Mouse (Mus musculus): ENCODE data around the gene Spg21. TPM values are rescaled to one million over a fixed set of nuclear protein-coding genes. Genes with fewer than 3 reads are reported as not detected.
A peak's percentile ranks its signal among the peaks of the same experiment; 100 is the strongest.

Gene Spg21
- total and polyA plus RNA-seq, 3 experiments = 40.4 to 136 (median 43.4) TPM

DNA sequence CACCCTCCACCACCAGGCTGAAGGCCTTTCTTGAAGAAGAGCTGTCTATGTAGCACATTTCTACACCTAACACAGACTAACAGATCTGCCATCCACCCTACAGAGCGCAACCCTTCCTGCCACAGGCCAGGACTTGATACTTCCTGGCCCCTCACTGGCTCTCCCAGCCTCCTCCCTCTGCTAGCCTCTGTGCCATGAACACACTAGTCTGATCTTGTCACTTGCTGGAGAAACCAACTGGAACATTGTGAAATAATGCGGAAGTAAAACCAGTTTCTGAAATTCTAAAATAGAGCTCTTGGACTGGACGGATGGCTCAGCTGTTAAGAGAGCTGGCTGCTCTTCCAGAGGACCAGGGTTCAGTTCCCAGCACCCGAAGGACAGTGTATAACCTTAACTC lies 32.1 kb downstream of the Spg21 start:
- in situ Hi-C loops (cut with MboI; ENCODE audit: low pct_ligation_motif_present, low pct_unique_long_range_greater_than_20kb, low sequenced_read_pairs) = no loop called here
- H3K27me3 ChIP-seq (replicated peaks) = no peaks in the 10 kb centered on the region
- dilution Hi-C loops (cut with MboI; ENCODE audit: extremely low pct_ligation_motif_present, extremely low pct_unique_long_range_greater_than_20kb, low sequenced_read_pairs) = no loop called here
- H3K9ac ChIP-seq (ENCODE audit: insufficient read depth, low read depth) = no peak overlapping the region
- peaks cover 0 to 8% of the 10 kb centered on the region in 2 experiments; a peak in 1 of 4 replicates for H3K4me1 ChIP-seq (ENCODE audit: control insufficient read depth in 1 of 2, insufficient read depth in 2 of 2)
- peak; percentile 6 for DNase-seq (ENCODE audit: extremely low read depth)
- H3K4me2 ChIP-seq (ENCODE audit: insufficient read depth, low read depth, poor library complexity, severe bottlenecking) = no peak overlapping the region
- no peaks in the 10 kb centered on the region for H3K79me2 ChIP-seq (replicated peaks; ENCODE audit: control insufficient read depth, extremely low read depth, insufficient read depth, poor library complexity, severe bottlenecking)
- H3K4me3 ChIP-seq (replicated peaks in 1 of 3; ENCODE audit: low read depth in 2 of 3, low read length in 2 of 3, poor library complexity in 1 of 3) = no peak overlapping the region
- TF ChIP-seq EP300 (IDR thresholded peaks at IDR 0.05; ENCODE audit: low read length) = no peak
- no peak for TF ChIP-seq MYC (IDR thresholded peaks at IDR 0.05; ENCODE audit: low read depth, low read length)
- no peak for TF ChIP-seq CHD1 (IDR thresholded peaks at IDR 0.05; ENCODE audit: low read depth, low read length)
- TF ChIP-seq IRF4 (IDR thresholded peaks at IDR 0.05; ENCODE audit: low read depth, low read length) = no peak
- no peak for TF ChIP-seq PAX5 (IDR thresholded peaks at IDR 0.05; ENCODE audit: low read length)
- TF ChIP-seq MAFK (IDR thresholded peaks at IDR 0.05; ENCODE audit: insufficient replicate concordance, low read length) = no peak
- no peak for TF ChIP-seq ZMIZ1 (IDR thresholded peaks at IDR 0.05; ENCODE audit: low read depth, low read length)
- no peak for TF ChIP-seq RCOR1 (conservative IDR thresholded peaks at IDR 0.05; ENCODE audit: low read depth, low read length)
- TF ChIP-seq MAX (IDR thresholded peaks at IDR 0.05; ENCODE audit: low read length) = no peak
- TF ChIP-seq GABPA (IDR thresholded peaks at IDR 0.05; ENCODE audit: insufficient replicate concordance, low read depth, low read length) = no peak
- TF ChIP-seq SMC3 (IDR thresholded peaks at IDR 0.05; ENCODE audit: low read depth, low read length) = no peak
- TF ChIP-seq ZC3H11A (IDR thresholded peaks at IDR 0.05; ENCODE audit: low read depth, low read length) = no peak
- TF ChIP-seq JUN (IDR thresholded peaks at IDR 0.05; ENCODE audit: insufficient read depth, low read depth, low read length) = no peak
- no peak for TF ChIP-seq POLR2AphosphoS2 (IDR thresholded peaks at IDR 0.05; ENCODE audit: low read depth, low read length)
- peaks cover 0 to 13% of the 10 kb centered on the region in 2 experiments for H3K36me3 ChIP-seq (replicated peaks in 1 of 2; ENCODE audit: control insufficient read depth in 1 of 2, insufficient read depth in 1 of 2, low read length in 1 of 2)
- no peak overlapping the region for H3K27ac ChIP-seq (ENCODE audit: insufficient read depth, low read depth)
- no peaks in the 10 kb centered on the region for H3K9me3 ChIP-seq (replicated peaks; ENCODE audit: low read length)

GRCm38 (mm10) chr9:65502146-65502545 lies 41.4 kb downstream of the Spg21 start:
- H3K27me3 ChIP-seq (replicated peaks) = no peaks in the 10 kb centered on the region
- DNase-seq (ENCODE audit: extremely low read depth) = no peak

More at GRCm38 (mm10) chr9:65502146-65502545, 41.4 kb downstream of the Spg21 start:
- no peak overlapping the region for H3K9ac ChIP-seq (ENCODE audit: insufficient read depth, low read depth)
- dilution Hi-C loops (cut with MboI; ENCODE audit: extremely low pct_ligation_motif_present, extremely low pct_unique_long_range_greater_than_20kb, low sequenced_read_pairs) = no loop called here
- H3K4me2 ChIP-seq (ENCODE audit: insufficient read depth, low read depth, poor library complexity, severe bottlenecking) = no peak overlapping the region
- TF ChIP-seq HCFC1 (IDR thresholded peaks at IDR 0.05; ENCODE audit: low read depth, low read length) = no peak
- TF ChIP-seq SMC3 (IDR thresholded peaks at IDR 0.05; ENCODE audit: low read depth, low read length) = peak; percentile 33
- no peak for TF ChIP-seq MEF2A (IDR thresholded peaks at IDR 0.05; ENCODE audit: borderline replicate concordance, low read depth, low read length)
- TF ChIP-seq CHD2 (IDR thresholded peaks at IDR 0.05; ENCODE audit: low read length) = no peak
- TF ChIP-seq POLR2AphosphoS2 (IDR thresholded peaks at IDR 0.05; ENCODE audit: low read depth, low read length) = no peak
- TF ChIP-seq E2F4 (IDR thresholded peaks at IDR 0.05; ENCODE audit: insufficient replicate concordance, low read depth, low read length) = no peak
- TF ChIP-seq GABPA (IDR thresholded peaks at IDR 0.05; ENCODE audit: insufficient replicate concordance, low read depth, low read length) = no peak
- TF ChIP-seq CTCF (conservative IDR thresholded peaks at IDR 0.05 in 1 of 2, IDR thresholded peaks at IDR 0.05 in 1 of 2; ENCODE audit: low read depth in 2 of 2, low read length in 2 of 2) = peak in 1 of 2 experiments; percentile 63; a peak in 2 of 4 replicates
- TF ChIP-seq MAX (IDR thresholded peaks at IDR 0.05; ENCODE audit: low read length) = no peak
- no peak for TF ChIP-seq JUN (IDR thresholded peaks at IDR 0.05; ENCODE audit: insufficient read depth, low read depth, low read length)
- no peak for TF ChIP-seq RCOR1 (conservative IDR thresholded peaks at IDR 0.05; ENCODE audit: low read depth, low read length)
- peak; percentile 57 for TF ChIP-seq RAD21 (IDR thresholded peaks at IDR 0.05; ENCODE audit: low read depth, low read length)
- TF ChIP-seq MYC (IDR thresholded peaks at IDR 0.05; ENCODE audit: low read depth, low read length) = no peak
- no peak for TF ChIP-seq IRF4 (IDR thresholded peaks at IDR 0.05; ENCODE audit: low read depth, low read length)
- TF ChIP-seq ELF1 (IDR thresholded peaks at IDR 0.05; ENCODE audit: low read depth, low read length) = no peak
- TF ChIP-seq POLR2A (IDR thresholded peaks at IDR 0.05; ENCODE audit: low read depth, low read length) = no peak
- no peak for TF ChIP-seq ZKSCAN1 (IDR thresholded peaks at IDR 0.05; ENCODE audit: borderline replicate concordance, low read depth, low read length)
- no peak for TF ChIP-seq EP300 (IDR thresholded peaks at IDR 0.05; ENCODE audit: low read length)
- no peak for TF ChIP-seq USF2 (conservative IDR thresholded peaks at IDR 0.05; ENCODE audit: low read depth, low read length)
- no peak for TF ChIP-seq ZC3H11A (IDR thresholded peaks at IDR 0.05; ENCODE audit: low read depth, low read length)
- no peak for TF ChIP-seq ZMIZ1 (IDR thresholded peaks at IDR 0.05; ENCODE audit: low read depth, low read length)
- no peak for TF ChIP-seq PAX5 (IDR thresholded peaks at IDR 0.05; ENCODE audit: low read length)
- no peak for TF ChIP-seq UBTF (IDR thresholded peaks at IDR 0.05; ENCODE audit: low read depth, low read length)
- no peak for TF ChIP-seq TCF12 (IDR thresholded peaks at IDR 0.05; ENCODE audit: low read depth, low read length)
- in situ Hi-C loops (cut with MboI; ENCODE audit: low pct_ligation_motif_present, low pct_unique_long_range_greater_than_20kb, low sequenced_read_pairs) = no loop called here
- no peaks in the 10 kb centered on the region for H3K79me2 ChIP-seq (replicated peaks; ENCODE audit: control insufficient read depth, extremely low read depth, insufficient read depth, poor library complexity, severe bottlenecking)
- H3K9me3 ChIP-seq (replicated peaks; ENCODE audit: low read length) = no peaks in the 10 kb centered on the region
- H3K27ac ChIP-seq (ENCODE audit: insufficient read depth, low read depth) = no peak overlapping the region
- no peak overlapping the region for H3K4me3 ChIP-seq (replicated peaks in 1 of 3; ENCODE audit: low read depth in 2 of 3, low read length in 2 of 3, poor library complexity in 1 of 3)
- H3K4me1 ChIP-seq (ENCODE audit: control insufficient read depth in 1 of 2, insufficient read depth in 2 of 2) = peaks cover 0 to 2% of the 10 kb centered on the region in 2 experiments; a peak in 1 of 4 replicates
- H3K36me3 ChIP-seq (replicated peaks in 1 of 2; ENCODE audit: control insufficient read depth in 1 of 2, insufficient read depth in 1 of 2, low read length in 1 of 2) = no peaks in the 10 kb centered on the region
